Mouse (Mus musculus): Measurements from ENCODE around the gene Nsf. TPM values are rescaled to one million over a fixed set of nuclear protein-coding genes. Genes with fewer than 3 reads are reported as not detected.

Nsf gene
- polyA plus RNA-seq, 1 experiment from 2014 or later, result 30.6 TPM

GRCm38 (mm10) chr11:103859933-103860610, 93.8 kb downstream of the Nsf start:
- H3K36me3 ChIP-seq (ENCODE audit: control insufficient read depth, insufficient read depth, low read length), result peaks cover 3% of the 10 kb centered on the region; the same call in 1 of the 2 replicates
- 63% methylated on average over 4 of the region's 4 CpGs for WGBS
- ATAC-seq (ENCODE audit: low FRiP score, low TSS enrichment) (no peak), DNase-seq (ENCODE audit: low spot score) (no peak)
- no peaks in the 10 kb centered on the region for H3K27me3 ChIP-seq (ENCODE audit: control insufficient read depth, insufficient read depth, low read length)
- no peaks in the 10 kb centered on the region for H3K9me3 ChIP-seq (ENCODE audit: control insufficient read depth, low read length)
- no peak overlapping the region for H3K4me3 ChIP-seq (ENCODE audit: low read depth, low read length)
- no peaks in the 10 kb centered on the region for H3K4me1 ChIP-seq (replicated peaks; ENCODE audit: control insufficient read depth, insufficient read depth)
- no peak overlapping the region for H3K9ac ChIP-seq (ENCODE audit: low read length)
- no peak for TF ChIP-seq CTCF (IDR thresholded peaks at IDR 0.05; ENCODE audit: low read depth)
- TF ChIP-seq EP300 (optimal IDR thresholded peaks at IDR 0.05), result no peak
- no peak overlapping the region for H3K4me2 ChIP-seq (replicated peaks; ENCODE audit: low read depth)
- no peak overlapping the region for H3K27ac ChIP-seq (replicated peaks)

GRCm38 (mm10) chr11:103858760-103859159, 95.1 kb downstream of the Nsf start:
- Histone ChIP-seq H3K27me3 (ENCODE audit: control insufficient read depth, insufficient read depth, low read length) (no peaks in the 10 kb centered on the region), H3K4me1 (replicated peaks; ENCODE audit: control insufficient read depth, insufficient read depth) (no peaks in the 10 kb centered on the region), H3K9ac (ENCODE audit: low read length) (no peak overlapping the region), H3K4me3 (ENCODE audit: low read depth, low read length) (no peak overlapping the region), H3K9me3 (ENCODE audit: control insufficient read depth, low read length) (no peaks in the 10 kb centered on the region), H3K4me2 (replicated peaks; ENCODE audit: low read depth) (no peak overlapping the region), H3K36me3 (ENCODE audit: control insufficient read depth, insufficient read depth, low read length) (peaks cover 3% of the 10 kb centered on the region; the same call in 1 of the 2 replicates), H3K27ac (replicated peaks) (no peak overlapping the region)
- no peak for DNase-seq (ENCODE audit: low spot score)
- ATAC-seq (ENCODE audit: low FRiP score, low TSS enrichment), result no peak
- 65% methylated on average over 5 of the region's 5 CpGs for WGBS
- no peak for TF ChIP-seq CTCF (IDR thresholded peaks at IDR 0.05; ENCODE audit: low read depth)
- no peak for TF ChIP-seq EP300 (optimal IDR thresholded peaks at IDR 0.05)

- Histone ChIP-seq H3K9ac (ENCODE audit: low read length) (no peak overlapping the region), H3K4me3 (ENCODE audit: low read depth, low read length) (no peak overlapping the region), H3K27me3 (ENCODE audit: control insufficient read depth, insufficient read depth, low read length) (no peaks in the 10 kb centered on the region), H3K4me2 (replicated peaks; ENCODE audit: low read depth) (no peak overlapping the region), H3K9me3 (ENCODE audit: control insufficient read depth, low read length) (no peaks in the 10 kb centered on the region), H3K36me3 (ENCODE audit: control insufficient read depth, insufficient read depth, low read length) (peaks cover 3% of the 10 kb centered on the region; the same call in 1 of the 2 replicates), H3K27ac (replicated peaks) (no peak overlapping the region), H3K4me1 (replicated peaks; ENCODE audit: control insufficient read depth, insufficient read depth) (no peaks in the 10 kb centered on the region)
- WGBS, result 94% methylated on average over 7 of the region's 7 CpGs
- DNase-seq (ENCODE audit: low spot score) (no peak), ATAC-seq (ENCODE audit: low FRiP score, low TSS enrichment) (no peak)
- TF ChIP-seq CTCF (IDR thresholded peaks at IDR 0.05; ENCODE audit: low read depth), result no peak
- TF ChIP-seq EP300 (optimal IDR thresholded peaks at IDR 0.05), result no peak
These were observed 97.2 kb downstream of the Nsf start for GRCm38 (mm10) chr11:103856641-103857040.

- Histone ChIP-seq H3K9ac (ENCODE audit: low read length) (no peak overlapping the region), H3K4me2 (replicated peaks; ENCODE audit: low read depth) (no peak overlapping the region), H3K4me3 (ENCODE audit: low read depth, low read length) (no peak overlapping the region), H3K27ac (replicated peaks) (no peak overlapping the region), H3K4me1 (replicated peaks; ENCODE audit: control insufficient read depth, insufficient read depth) (no peaks in the 10 kb centered on the region), H3K9me3 (ENCODE audit: control insufficient read depth, low read length) (no peaks in the 10 kb centered on the region), H3K36me3 (ENCODE audit: control insufficient read depth, insufficient read depth, low read length) (no peaks in the 10 kb centered on the region; the same call in 1 of the 2 replicates), H3K27me3 (ENCODE audit: control insufficient read depth, insufficient read depth, low read length) (no peaks in the 10 kb centered on the region)
- no peak for ATAC-seq (ENCODE audit: low FRiP score, low TSS enrichment)
- no peak for DNase-seq (ENCODE audit: low spot score)
- 53% methylated on average over 9 of the region's 9 CpGs for WGBS
- TF ChIP-seq CTCF (IDR thresholded peaks at IDR 0.05; ENCODE audit: low read depth), result no peak
- no peak for TF ChIP-seq EP300 (optimal IDR thresholded peaks at IDR 0.05)
These were observed 99.6 kb downstream of the Nsf start for GRCm38 (mm10) chr11:103854294-103854693.

- no peak overlapping the region for H3K9ac ChIP-seq (ENCODE audit: low read length)
- H3K4me2 ChIP-seq (replicated peaks; ENCODE audit: low read depth), result no peak overlapping the region
- H3K27ac ChIP-seq (replicated peaks), result no peak overlapping the region
- ATAC-seq (ENCODE audit: low FRiP score, low TSS enrichment) (no peak), DNase-seq (ENCODE audit: low spot score) (no peak)
- no peak overlapping the region for H3K4me3 ChIP-seq (ENCODE audit: low read depth, low read length)
- no peaks in the 10 kb centered on the region for H3K4me1 ChIP-seq (replicated peaks; ENCODE audit: control insufficient read depth, insufficient read depth)
- WGBS, result 53% methylated on average over 10 of the region's 10 CpGs
- H3K27me3 ChIP-seq (ENCODE audit: control insufficient read depth, insufficient read depth, low read length), result no peaks in the 10 kb centered on the region
- H3K36me3 ChIP-seq (ENCODE audit: control insufficient read depth, insufficient read depth, low read length), result no peaks in the 10 kb centered on the region; the same call in 1 of the 2 replicates
- no peak for TF ChIP-seq CTCF (IDR thresholded peaks at IDR 0.05; ENCODE audit: low read depth)
- no peak for TF ChIP-seq EP300 (optimal IDR thresholded peaks at IDR 0.05)
- no peaks in the 10 kb centered on the region for H3K9me3 ChIP-seq (ENCODE audit: control insufficient read depth, low read length)
These were observed 100.5 kb downstream of the Nsf start for GRCm38 (mm10) chr11:103853284-103853920.
